Mouse (Mus musculus): Measurements from ENCODE around the gene Espn.

- TF ChIP-seq CTCF (IDR thresholded peaks at IDR 0.05; ENCODE audit: low read depth, low read length) (no peak), POLR2A (IDR thresholded peaks at IDR 0.05; ENCODE audit: borderline replicate concordance, low read depth, low read length) (no peak)
Measured at GRCm38 (mm10) chr4:152108673-152109072, 43.5 kb downstream of the Espn start.

Data from bone marrow macrophage, adult 2 months (primary cell).